Mouse (Mus musculus): Measurements from ENCODE around the gene Olfr1020. TPM values are rescaled to one million over a fixed set of nuclear protein-coding genes. Genes with fewer than 3 reads are reported as not detected.

Gene Olfr1020
- total RNA-seq (2021) = not detected
- polyA plus RNA-seq (2012; rRNA removed) = not detected in 2 replicates
- long read RNA-seq = 0 reads

DNA sequence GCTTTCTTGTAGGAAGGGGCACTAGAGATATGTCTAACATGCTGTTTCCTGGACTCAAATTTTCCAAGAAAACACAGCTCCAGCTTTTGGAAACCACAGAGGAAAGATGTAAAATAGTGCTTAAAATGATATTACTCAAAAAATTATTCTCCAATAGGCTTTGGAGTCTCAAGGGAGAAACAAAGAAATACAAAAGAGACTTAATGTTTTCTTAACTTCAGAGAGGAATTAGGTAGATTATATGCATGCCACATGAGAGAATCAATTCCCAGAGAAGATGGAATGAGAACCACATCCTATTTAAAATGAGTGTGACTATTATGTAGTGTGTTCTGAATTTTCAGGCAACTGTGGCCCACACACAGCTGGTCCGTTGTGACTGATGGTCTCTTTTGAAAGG lies at the start of gene Olfr1020:
TSS of gene Olfr1020 (plus strand) at position 301 of the 400 bp plus-strand sequence.
- 68% methylated on average over 1 of the region's 1 CpGs for WGBS
- Histone ChIP-seq H3K79me2 (replicated peaks; ENCODE audit: control insufficient read depth, insufficient read depth, low read length) (no peaks in the 10 kb centered on the region), H3K4me1 (ENCODE audit: control insufficient read depth, insufficient read depth, low read length) (no peaks in the 10 kb centered on the region), H3K36me3 (ENCODE audit: control insufficient read depth, insufficient read depth, low read length) (no peaks in the 10 kb centered on the region), H3K27ac (no peak within 1 kb of the TSS), H3K27me3 (ENCODE audit: control insufficient read depth, insufficient read depth, low read length) (no peaks in the 10 kb centered on the region), H3K9ac (ENCODE audit: low read depth, low read length) (no peak within 1 kb of the TSS), H3K4me3 (no peak within 1 kb of the TSS)
- no peak for DNase-seq
- TF ChIP-seq CTCF (IDR thresholded peaks at IDR 0.05) (no peak), POLR2A (IDR thresholded peaks at IDR 0.05; ENCODE audit: insufficient read depth, low read depth, low read length) (no peak), EP300 (IDR thresholded peaks at IDR 0.05; ENCODE audit: insufficient read depth, low read depth, low read length) (no peak)
- intact Hi-C loops (cut with DNase I) = no loop called here

DNA sequence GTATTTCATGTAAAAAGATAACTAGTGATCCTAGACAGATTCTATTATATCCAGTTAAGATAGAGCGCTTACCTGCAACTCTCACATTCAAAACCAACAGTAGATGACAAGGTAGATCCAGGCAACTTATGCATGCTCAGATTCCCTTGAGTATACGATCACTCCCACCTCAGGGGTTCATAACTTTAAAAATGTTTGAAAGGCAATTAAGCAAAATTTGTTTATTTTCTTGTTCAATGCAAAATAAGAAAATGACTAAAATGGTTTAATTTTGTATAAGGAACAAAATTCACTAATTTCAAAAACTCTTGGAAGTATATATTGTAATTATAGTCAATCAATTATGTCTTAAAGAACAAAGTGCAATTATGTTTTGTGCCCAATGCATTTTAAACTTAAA lies 44.4 kb upstream of the Olfr1020 start, which contains the start of gene Olfr1016:
TSS of gene Olfr1016 (minus strand) at position 101 of the 400 bp plus-strand sequence.
- 80% methylated on average over 2 of the region's 2 CpGs for WGBS
- TF ChIP-seq EP300 (IDR thresholded peaks at IDR 0.05; ENCODE audit: insufficient read depth, low read depth, low read length) (no peak), CTCF (IDR thresholded peaks at IDR 0.05) (no peak), POLR2A (IDR thresholded peaks at IDR 0.05; ENCODE audit: insufficient read depth, low read depth, low read length) (no peak)
- H3K79me2 ChIP-seq (replicated peaks; ENCODE audit: control insufficient read depth, insufficient read depth, low read length) = no peaks in the 10 kb centered on the region

DNA sequence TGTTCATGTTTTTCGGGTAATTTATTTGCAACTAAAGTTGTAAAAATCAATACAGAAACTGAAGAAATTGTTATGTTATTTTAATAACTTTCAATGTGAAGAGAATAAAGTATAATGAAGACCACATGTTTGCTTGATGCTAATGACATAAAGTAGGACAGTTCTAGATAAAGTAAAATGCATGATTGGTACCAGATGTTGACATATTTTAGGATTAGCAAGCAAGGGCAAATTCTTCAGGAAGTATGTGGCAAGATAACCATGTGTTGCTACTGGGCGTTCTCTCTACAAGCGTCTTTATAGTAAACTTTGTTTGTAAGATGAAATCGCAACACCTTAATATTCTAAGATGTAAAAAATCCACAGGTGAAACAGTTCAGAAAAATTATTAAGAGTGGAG lies 42.3 kb upstream of the Olfr1020 start:
- no peak for DNase-seq
- Histone ChIP-seq H3K79me2 (replicated peaks; ENCODE audit: control insufficient read depth, insufficient read depth, low read length) (no peaks in the 10 kb centered on the region), H3K36me3 (ENCODE audit: control insufficient read depth, insufficient read depth, low read length) (no peaks in the 10 kb centered on the region), H3K27me3 (ENCODE audit: control insufficient read depth, insufficient read depth, low read length) (no peaks in the 10 kb centered on the region), H3K4me1 (ENCODE audit: control insufficient read depth, insufficient read depth, low read length) (no peaks in the 10 kb centered on the region), H3K4me3 (no peak overlapping the region), H3K9ac (ENCODE audit: low read depth, low read length) (no peak overlapping the region), H3K27ac (no peak overlapping the region)
- no peak for TF ChIP-seq CTCF (IDR thresholded peaks at IDR 0.05)
- no peak for TF ChIP-seq POLR2A (IDR thresholded peaks at IDR 0.05; ENCODE audit: insufficient read depth, low read depth, low read length)
- TF ChIP-seq EP300 (IDR thresholded peaks at IDR 0.05; ENCODE audit: insufficient read depth, low read depth, low read length) = no peak
- 58% methylated on average over 4 of the region's 4 CpGs for WGBS
- intact Hi-C loops (cut with DNase I) = no loop called here

More for the DNA sequence above, 44.4 kb upstream of the Olfr1020 start, which contains the start of gene Olfr1016:
- intact Hi-C loops (cut with DNase I) = no loop called here
- no peak within 1 kb of the TSS for H3K27ac ChIP-seq
- no peaks in the 10 kb centered on the region for H3K4me1 ChIP-seq (ENCODE audit: control insufficient read depth, insufficient read depth, low read length)
- H3K4me3 ChIP-seq = no peak within 1 kb of the TSS
- H3K36me3 ChIP-seq (ENCODE audit: control insufficient read depth, insufficient read depth, low read length) = no peaks in the 10 kb centered on the region
- H3K9ac ChIP-seq (ENCODE audit: low read depth, low read length) = no peak within 1 kb of the TSS
- no peaks in the 10 kb centered on the region for H3K27me3 ChIP-seq (ENCODE audit: control insufficient read depth, insufficient read depth, low read length)
- DNase-seq = no peak

DNA sequence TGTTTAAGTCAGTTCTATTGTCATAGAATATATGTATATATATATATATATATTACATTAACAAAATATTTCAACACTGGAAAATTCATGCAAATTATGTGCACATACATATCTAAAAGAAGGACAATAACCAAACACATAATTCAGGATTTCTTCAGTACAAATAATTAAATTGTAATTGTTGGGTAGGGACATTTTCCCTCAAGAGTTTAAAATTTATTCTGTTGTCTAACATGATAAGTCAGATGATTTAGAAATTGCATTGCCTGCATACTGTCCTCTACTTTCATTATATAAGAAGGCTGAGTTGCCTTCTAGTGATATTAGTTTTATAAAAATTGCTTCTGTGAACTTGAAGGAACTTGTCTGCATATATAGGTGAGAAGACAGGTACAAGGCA lies 28.7 kb upstream of the Olfr1020 start, which contains the start of gene Olfr1018:
TSS of gene Olfr1018 (plus strand) at position 301 of the 400 bp plus-strand sequence.
- no peak within 1 kb of the TSS for H3K4me3 ChIP-seq
- H3K36me3 ChIP-seq (ENCODE audit: control insufficient read depth, insufficient read depth, low read length) = no peaks in the 10 kb centered on the region
- no peaks in the 10 kb centered on the region for H3K4me1 ChIP-seq (ENCODE audit: control insufficient read depth, insufficient read depth, low read length)
- no peaks in the 10 kb centered on the region for H3K79me2 ChIP-seq (replicated peaks; ENCODE audit: control insufficient read depth, insufficient read depth, low read length)
- intact Hi-C loops (cut with DNase I) = no loop called here
- no peak within 1 kb of the TSS for H3K27ac ChIP-seq
- TF ChIP-seq POLR2A (IDR thresholded peaks at IDR 0.05; ENCODE audit: insufficient read depth, low read depth, low read length) = no peak
- no peak for TF ChIP-seq EP300 (IDR thresholded peaks at IDR 0.05; ENCODE audit: insufficient read depth, low read depth, low read length)
- no peak for TF ChIP-seq CTCF (IDR thresholded peaks at IDR 0.05)
- no peak within 1 kb of the TSS for H3K9ac ChIP-seq (ENCODE audit: low read depth, low read length)
- H3K27me3 ChIP-seq (ENCODE audit: control insufficient read depth, insufficient read depth, low read length) = no peaks in the 10 kb centered on the region
- no peak for DNase-seq

DNA sequence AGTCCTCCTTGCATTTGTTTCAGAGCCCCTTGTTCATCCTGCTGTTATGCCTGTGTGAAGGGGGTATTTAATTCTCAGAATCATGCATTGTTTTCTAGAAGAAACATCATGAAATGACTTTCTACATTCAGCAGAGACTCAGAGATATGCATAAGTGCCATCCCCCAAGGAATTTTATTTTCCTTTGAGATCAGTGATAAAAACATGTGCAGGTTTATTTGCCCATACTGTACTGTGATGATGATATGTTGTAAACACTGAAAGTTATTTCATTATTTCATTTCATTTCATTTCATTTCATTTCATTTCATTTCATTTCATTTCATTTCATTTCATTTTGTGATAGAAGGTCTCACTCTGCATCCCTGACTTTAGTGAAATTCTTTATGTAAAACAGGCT lies 1.4 kb upstream of the Olfr1020 start, which contains the start of gene Olfr1019:
TSS of gene Olfr1019 (minus strand) at position 101 of the 400 bp plus-strand sequence.
- DNase-seq = no peak
- no peaks in the 10 kb centered on the region for H3K36me3 ChIP-seq (ENCODE audit: control insufficient read depth, insufficient read depth, low read length)
- no peak within 1 kb of the TSS for H3K4me3 ChIP-seq
- TF ChIP-seq POLR2A (IDR thresholded peaks at IDR 0.05; ENCODE audit: insufficient read depth, low read depth, low read length) (no peak), CTCF (IDR thresholded peaks at IDR 0.05) (no peak), EP300 (IDR thresholded peaks at IDR 0.05; ENCODE audit: insufficient read depth, low read depth, low read length) (no peak)
- intact Hi-C loops (cut with DNase I) = no loop called here
- no peak within 1 kb of the TSS for H3K9ac ChIP-seq (ENCODE audit: low read depth, low read length)
- no peaks in the 10 kb centered on the region for H3K4me1 ChIP-seq (ENCODE audit: control insufficient read depth, insufficient read depth, low read length)
- no peaks in the 10 kb centered on the region for H3K79me2 ChIP-seq (replicated peaks; ENCODE audit: control insufficient read depth, insufficient read depth, low read length)
- no peaks in the 10 kb centered on the region for H3K27me3 ChIP-seq (ENCODE audit: control insufficient read depth, insufficient read depth, low read length)
- no peak within 1 kb of the TSS for H3K27ac ChIP-seq

DNA sequence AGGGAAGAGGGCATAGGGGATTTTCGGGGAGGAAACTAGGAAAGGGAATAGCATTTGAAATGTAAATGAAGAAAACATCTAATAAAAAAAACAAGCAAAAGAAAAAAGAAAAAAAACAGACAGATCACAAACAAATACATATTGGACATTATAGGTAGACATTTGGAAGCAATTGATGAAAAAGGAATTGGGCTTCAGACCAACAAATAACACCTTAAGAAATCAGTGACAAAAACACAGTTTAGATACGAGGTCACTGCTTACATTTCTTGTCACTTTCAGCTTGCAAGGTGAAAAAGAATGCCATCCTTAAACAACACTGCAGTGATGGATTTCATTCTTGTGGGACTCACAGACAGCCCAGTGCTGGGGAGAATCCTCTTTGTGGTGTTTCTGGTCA lies 21.5 kb downstream of the Olfr1020 start, which contains the start of gene Olfr1022:
TSS of gene Olfr1022 (plus strand) at position 301 of the 400 bp plus-strand sequence.
- Histone ChIP-seq H3K27ac (no peak within 1 kb of the TSS), H3K36me3 (ENCODE audit: control insufficient read depth, insufficient read depth, low read length) (no peaks in the 10 kb centered on the region), H3K79me2 (replicated peaks; ENCODE audit: control insufficient read depth, insufficient read depth, low read length) (no peaks in the 10 kb centered on the region), H3K27me3 (ENCODE audit: control insufficient read depth, insufficient read depth, low read length) (no peaks in the 10 kb centered on the region), H3K4me3 (no peak within 1 kb of the TSS), H3K4me1 (ENCODE audit: control insufficient read depth, insufficient read depth, low read length) (no peaks in the 10 kb centered on the region), H3K9ac (ENCODE audit: low read depth, low read length) (no peak within 1 kb of the TSS)
- intact Hi-C loops (cut with DNase I) = no loop called here
- TF ChIP-seq EP300 (IDR thresholded peaks at IDR 0.05; ENCODE audit: insufficient read depth, low read depth, low read length) (no peak), POLR2A (IDR thresholded peaks at IDR 0.05; ENCODE audit: insufficient read depth, low read depth, low read length) (no peak), CTCF (IDR thresholded peaks at IDR 0.05) (no peak)
- WGBS = 43% methylated on average over 2 of the region's 2 CpGs
- DNase-seq = no peak

All from heart, adult 2 months (tissue).